Mouse (Mus musculus) MEL (cell line): Measurements from ENCODE around the gene Hnrnpd. TPM values are rescaled to one million over a fixed set of nuclear protein-coding genes. Genes with fewer than 3 reads are reported as not detected.

Experiments used
- DNase-seq: peaks from one replicate; pipeline ENCODE4 v3.0.0; 2011; ENCODE audit warnings: low read depth, low spot score
- H3K27ac ChIP-seq: 2 replicates; pipeline ENCODE4 v1.5.1; 2012; ENCODE audit warnings: low read depth, mild to moderate bottlenecking, control low read depth, low read length, moderate library complexity; ENCODE audit not compliant: control insufficient read depth
- H3K27me3 ChIP-seq, 2 experiments: fragments of 150-350 bp in 1 of 2; sonication (generic) in 1 of 2; 2 replicates each; pipeline ENCODE4 v1.6.1; 2012; ENCODE audit warnings: low read length in 2 of 2, mild to moderate bottlenecking in 2 of 2, improper control_type of control experiment in 1 of 2, moderate library complexity in 1 of 2; ENCODE audit not compliant: insufficient read depth in 2 of 2, control insufficient read depth in 1 of 2
- H3K36me3 ChIP-seq, 2 experiments: 2 replicates each; pipeline ENCODE4 v1.6.1; 2012 to 2014; ENCODE audit warnings: low read length in 2 of 2, improper control_type of control experiment in 1 of 2, inconsistent platforms in 1 of 2, mild to moderate bottlenecking in 1 of 2; ENCODE audit not compliant: insufficient read depth in 2 of 2, control insufficient read depth in 1 of 2
- H3K4me1 ChIP-seq, 2 experiments: fragments of 150-350 bp in 1 of 2; sonication (generic) in 1 of 2; 2 replicates each; pipeline ENCODE4 v1.6.1; 2012; ENCODE audit warnings: low read length in 2 of 2, improper control_type of control experiment in 1 of 2, mild to moderate bottlenecking in 1 of 2; ENCODE audit not compliant: insufficient read depth in 2 of 2, control insufficient read depth in 1 of 2
- H3K4me3 ChIP-seq, 2 experiments: fragments of 150-350 bp in 1 of 2; sonication (generic) in 1 of 2; 2 replicates each; pipeline ENCODE4 v1.5.1; 2012; ENCODE audit warnings: low read depth in 2 of 2, low read length in 2 of 2, mild to moderate bottlenecking in 2 of 2, moderate library complexity in 2 of 2, control low read depth in 1 of 2, improper control_type of control experiment in 1 of 2; ENCODE audit not compliant: control insufficient read depth in 1 of 2, insufficient read depth in 1 of 2
- H3K79me2 ChIP-seq: 2 replicates; pipeline ENCODE4 v1.6.1; 2012; ENCODE audit warnings: mild to moderate bottlenecking, low read length, moderate library complexity; ENCODE audit not compliant: control insufficient read depth, poor library complexity, insufficient read depth
- H3K9ac ChIP-seq: 2 replicates; pipeline ENCODE4 v1.6.1; 2012; ENCODE audit warnings: low read depth, mild to moderate bottlenecking, control low read depth, low read length, moderate library complexity; ENCODE audit not compliant: control insufficient read depth, poor library complexity, severe bottlenecking
- H3K9me3 ChIP-seq: fragments of 150-350 bp; sonication (generic); replicated peaks from 2 replicates; pipeline ENCODE4 v1.6.1; 2012; ENCODE audit warnings: mild to moderate bottlenecking, low read length, improper control_type of control experiment, moderate library complexity; ENCODE audit not compliant: insufficient read depth
- BHLHE40 ChIP-seq: IDR thresholded peaks from 2 replicates; pipeline ENCODE4 v1.6.1; 2012; ENCODE audit warnings: low read depth, mild to moderate bottlenecking, inconsistent platforms, low read length, improper control_type of control experiment, borderline replicate concordance
- CHD1 ChIP-seq: IDR thresholded peaks from 2 replicates; pipeline ENCODE4 v1.6.1; 2012; ENCODE audit warnings: low read depth, mild to moderate bottlenecking, inconsistent platforms, low read length, improper control_type of control experiment
- CTCF ChIP-seq, 3 experiments: IDR thresholded peaks in 2 of 3; conservative IDR thresholded peaks in 1 of 3; 2 replicates each; pipeline ENCODE4 v1.5.1; 2011 to 2012; ENCODE audit warnings: low read length in 3 of 3, low read depth in 2 of 3, mild to moderate bottlenecking in 2 of 3, improper control_type of control experiment in 1 of 3, inconsistent platforms in 1 of 3, mixed read lengths in 1 of 3, moderate library complexity in 1 of 3; ENCODE audit not compliant: control insufficient read depth in 1 of 3, insufficient read depth in 1 of 3, poor library complexity in 1 of 3, severe bottlenecking in 1 of 3
- ELF1 ChIP-seq: IDR thresholded peaks from 2 replicates; pipeline ENCODE4 v1.6.1; 2014; ENCODE audit warnings: low read depth, mild to moderate bottlenecking, inconsistent platforms, low read length, improper control_type of control experiment, moderate library complexity
- EP300 ChIP-seq, 2 experiments: IDR thresholded peaks; 2 replicates each; pipeline ENCODE4 v1.6.1; 2011; ENCODE audit warnings: improper control_type of control experiment in 2 of 2, low read length in 2 of 2, low read depth in 1 of 2, mild to moderate bottlenecking in 1 of 2
- ETS1 ChIP-seq: IDR thresholded peaks from 2 replicates; pipeline ENCODE4 v1.6.1; 2012; ENCODE audit warnings: low read depth, mild to moderate bottlenecking, inconsistent platforms, low read length, improper control_type of control experiment, moderate library complexity
- GATA1 ChIP-seq: IDR thresholded peaks from 2 replicates; pipeline ENCODE4 v1.6.1; 2011; ENCODE audit warnings: low read depth, low read length, improper control_type of control experiment
- HCFC1 ChIP-seq: IDR thresholded peaks from 2 replicates; pipeline ENCODE4 v1.6.1; 2012; ENCODE audit warnings: low read depth, mild to moderate bottlenecking, inconsistent platforms, low read length, improper control_type of control experiment, moderate library complexity
- JUND ChIP-seq: IDR thresholded peaks from 2 replicates; pipeline ENCODE4 v1.6.1; 2011; ENCODE audit warnings: low read depth, mild to moderate bottlenecking, improper control_type of control experiment, low read length
- MAX ChIP-seq: IDR thresholded peaks from 2 replicates; pipeline ENCODE4 v1.6.1; 2011; ENCODE audit warnings: low read length, improper control_type of control experiment
- MAZ ChIP-seq: IDR thresholded peaks from 2 replicates; pipeline ENCODE4 v1.6.1; 2012; ENCODE audit warnings: low read depth, mild to moderate bottlenecking, inconsistent platforms, low read length, improper control_type of control experiment
- MEF2A ChIP-seq: IDR thresholded peaks from 2 replicates; pipeline ENCODE4 v1.6.1; 2014; ENCODE audit warnings: low read depth, mild to moderate bottlenecking, inconsistent platforms, low read length, improper control_type of control experiment; ENCODE audit not compliant: poor library complexity, insufficient replicate concordance, severe bottlenecking; ENCODE audit errors: extremely low read depth
- MXI1 ChIP-seq: IDR thresholded peaks from 2 replicates; pipeline ENCODE4 v1.6.1; 2011; ENCODE audit warnings: mild to moderate bottlenecking, low read depth, low read length, improper control_type of control experiment
- MYB ChIP-seq: IDR thresholded peaks from 2 replicates; pipeline ENCODE4 v1.6.1; 2011; ENCODE audit warnings: mild to moderate bottlenecking, low read depth, low read length, improper control_type of control experiment
- MYC ChIP-seq: IDR thresholded peaks from 2 replicates; pipeline ENCODE4 v1.6.1; 2011; ENCODE audit warnings: low read depth, mild to moderate bottlenecking, low read length, improper control_type of control experiment, moderate library complexity
- NRF1 ChIP-seq: IDR thresholded peaks from 2 replicates; pipeline ENCODE4 v1.6.1; 2014; ENCODE audit warnings: low read depth, mild to moderate bottlenecking, inconsistent platforms, low read length, improper control_type of control experiment, moderate library complexity; ENCODE audit not compliant: poor library complexity, insufficient read depth, severe bottlenecking
- POLR2AphosphoS2 ChIP-seq: IDR thresholded peaks from 2 replicates; pipeline ENCODE4 v1.6.1; 2011; ENCODE audit warnings: low read length, improper control_type of control experiment
- RAD21 ChIP-seq: IDR thresholded peaks from 2 replicates; pipeline ENCODE4 v1.6.1; 2011; ENCODE audit warnings: mild to moderate bottlenecking, low read depth, low read length, improper control_type of control experiment
- RCOR1 ChIP-seq: IDR thresholded peaks from 2 replicates; pipeline ENCODE4 v1.6.1; 2012; ENCODE audit warnings: low read depth, mild to moderate bottlenecking, inconsistent platforms, low read length, improper control_type of control experiment
- SIN3A ChIP-seq: IDR thresholded peaks from 2 replicates; pipeline ENCODE4 v1.6.1; 2012; ENCODE audit warnings: low read length, improper control_type of control experiment, inconsistent platforms
- SMC3 ChIP-seq: IDR thresholded peaks from 2 replicates; pipeline ENCODE4 v1.6.1; 2011; ENCODE audit warnings: low read depth, low read length, improper control_type of control experiment
- TAL1 ChIP-seq: IDR thresholded peaks from 2 replicates; pipeline ENCODE4 v1.6.1; 2012; ENCODE audit warnings: mild to moderate bottlenecking, inconsistent platforms, low read length, moderate library complexity, mixed read lengths
- TBP ChIP-seq: IDR thresholded peaks from 2 replicates; pipeline ENCODE4 v1.8.0; 2011; ENCODE audit warnings: low read depth, low read length, improper control_type of control experiment
- TCF12 ChIP-seq: IDR thresholded peaks from 2 replicates; pipeline ENCODE4 v1.6.1; 2014; ENCODE audit warnings: low read depth, mild to moderate bottlenecking, inconsistent platforms, low read length, improper control_type of control experiment, moderate library complexity
- UBTF ChIP-seq: IDR thresholded peaks from 2 replicates; pipeline ENCODE4 v1.6.1; 2012; ENCODE audit warnings: low read depth, mild to moderate bottlenecking, inconsistent platforms, low read length, improper control_type of control experiment, moderate library complexity, borderline replicate concordance; ENCODE audit not compliant: insufficient read depth
- USF1 ChIP-seq: IDR thresholded peaks from 2 replicates; pipeline ENCODE4 v1.6.1; 2014; ENCODE audit warnings: low read depth, mild to moderate bottlenecking, inconsistent platforms, low read length, improper control_type of control experiment, moderate library complexity
- ZC3H11A ChIP-seq: IDR thresholded peaks from 2 replicates; pipeline ENCODE4 v1.6.1; 2012; ENCODE audit warnings: low read depth, mild to moderate bottlenecking, inconsistent platforms, low read length, improper control_type of control experiment
- ZKSCAN1 ChIP-seq: IDR thresholded peaks from 2 replicates; pipeline ENCODE4 v1.6.1; 2012; ENCODE audit warnings: low read depth, mild to moderate bottlenecking, inconsistent platforms, low read length, improper control_type of control experiment, moderate library complexity
- ZNF384 ChIP-seq: IDR thresholded peaks from 2 replicates; pipeline ENCODE4 v1.6.1; 2012; ENCODE audit warnings: low read depth, mild to moderate bottlenecking, inconsistent platforms, low read length, improper control_type of control experiment
- polyA plus RNA-seq, 2 experiments: library from polyadenylated mRNA; stranded (reverse) in 1 of 2; unstranded in 1 of 2; fragments of >175 nt in 1 of 2; fragments of >200 nt in 1 of 2; gene quantifications; 2 replicates each; pipeline versions ENCODE4 v1.2.1 to v1.2.4; 2012; ENCODE audit warnings: low replicate concordance in 2 of 2, low read depth in 1 of 2; ENCODE audit not compliant: insufficient read length in 2 of 2, insufficient read depth in 1 of 2, missing spikeins in 1 of 2
- total RNA-seq: library from RNA; depleted of rRNA; stranded (reverse); fragments of 300-350 nt; gene quantifications from 2 replicates; pipeline ENCODE4 v1.2.3, GENCODE M21; 2012

The Hnrnpd gene
- total and polyA plus RNA-seq, 3 experiments, result 55.4 to 796 TPM; not detected in 1

- Histone ChIP-seq H3K27me3 (no peaks in the 10 kb centered on the region), H3K9me3 (no peaks in the 10 kb centered on the region), H3K4me1 (peaks cover 14 to 37% of the 10 kb centered on the region in 2 experiments), H3K27ac (peak overlapping the region; percentile 76), H3K4me3 (peak overlapping the region; percentile 25 to 47), H3K79me2 (no peaks in the 10 kb centered on the region), H3K36me3 (peaks cover 0 to 24% of the 10 kb centered on the region in 2 experiments; a peak in 2 of 4 replicates), H3K9ac (peak overlapping the region; percentile 2)
- DNase-seq, result peak; percentile 28
- 0 out of 2 replicates have a peak, but pooled peaks have one; percentile 19 for TF ChIP-seq CHD1
- no peak for TF ChIP-seq ELF1
Observed at GRCm38 (mm10) chr5:100005896-100006295, 27.2 kb upstream of the Hnrnpd start.

- Histone ChIP-seq H3K27me3 (no peaks in the 10 kb centered on the region), H3K27ac (peak overlapping the region; percentile 76), H3K36me3 (peaks cover 0 to 24% of the 10 kb centered on the region in 2 experiments; a peak in 2 of 4 replicates)
Observed at GRCm38 (mm10) chr5:100005431-100005830, 26.7 kb upstream of the Hnrnpd start.

GRCm38 (mm10) chr5:100003895-100004294, 25.2 kb upstream of the Hnrnpd start:
- Histone ChIP-seq H3K27me3 (no peaks in the 10 kb centered on the region), H3K27ac (peak overlapping the region; percentile 27; the same call in 1 of the 2 replicates), H3K4me3 (no peak overlapping the region), H3K79me2 (no peaks in the 10 kb centered on the region), H3K4me1 (peaks cover 14 to 37% of the 10 kb centered on the region in 2 experiments), H3K9me3 (no peaks in the 10 kb centered on the region), H3K36me3 (peaks cover 0 to 24% of the 10 kb centered on the region in 2 experiments; a peak in 2 of 4 replicates), H3K9ac (no peak overlapping the region)
- peak; percentile 79 for DNase-seq
- no peak for TF ChIP-seq CHD1
- TF ChIP-seq NRF1, result no peak
- no peak for TF ChIP-seq RAD21
- no peak for TF ChIP-seq MAX
- no peak for TF ChIP-seq JUND
- TF ChIP-seq POLR2AphosphoS2, result no peak
- TF ChIP-seq TAL1, result no peak
- peak; percentile 65 for TF ChIP-seq TCF12
- TF ChIP-seq SMC3, result no peak
- no peak for TF ChIP-seq ZC3H11A
- no peak for TF ChIP-seq UBTF
- no peak for TF ChIP-seq MXI1
- TF ChIP-seq RCOR1, result peak; percentile 65
- TF ChIP-seq EP300 (IDR thresholded peaks at IDR 0.05; ENCODE audit: low read depth in 1 of 2, low read length in 2 of 2), result peak; percentile 48 to 70; a peak in 3 of 4 replicates
- TF ChIP-seq ETS1, result peak; percentile 60
- no peak for TF ChIP-seq MYB

More at GRCm38 (mm10) chr5:100005431-100005830, 26.7 kb upstream of the Hnrnpd start:
- H3K4me3 ChIP-seq, result peak overlapping the region; percentile 25 to 47
- TF ChIP-seq MAX (peak; percentile 85), MEF2A (no peak), GATA1 (peak; percentile 95), RCOR1 (peak; percentile 86), ETS1 (peak; percentile 93), NRF1 (peak; percentile 30; the same call in 1 of the 2 replicates), CTCF (IDR thresholded peaks at IDR 0.05 in 2 of 3, conservative IDR thresholded peaks at IDR 0.05 in 1 of 3; ENCODE audit: control insufficient read depth in 1 of 3, insufficient read depth in 1 of 3, low read depth in 2 of 3, low read length in 3 of 3, poor library complexity in 1 of 3, severe bottlenecking in 1 of 3) (no peak), ZKSCAN1 (no peak), BHLHE40 (peak; percentile 91), HCFC1 (peak; percentile 65), MAZ (peak; percentile 61; the same call in 1 of the 2 replicates), EP300 (IDR thresholded peaks at IDR 0.05; ENCODE audit: low read depth in 1 of 2, low read length in 2 of 2) (peak; percentile 81 to 86), ZNF384 (peak; percentile 47; the same call in 1 of the 2 replicates), MYC (peak; percentile 77; the same call in 1 of the 2 replicates), TAL1 (peak; percentile 22; the same call in 1 of the 2 replicates), SMC3 (no peak), SIN3A (peak; percentile 86), TBP (no peak), MXI1 (peak; percentile 91), USF1 (peak; percentile 72), TCF12 (peak; percentile 86)
- DNase-seq, result peak; percentile 91
- no peaks in the 10 kb centered on the region for H3K9me3 ChIP-seq
- peaks cover 14 to 37% of the 10 kb centered on the region in 2 experiments for H3K4me1 ChIP-seq
- peak overlapping the region; percentile 2 for H3K9ac ChIP-seq
- H3K79me2 ChIP-seq, result no peaks in the 10 kb centered on the region
